Mouse (Mus musculus): Measurements from ENCODE around the gene 5330417C22Rik. TPM values are rescaled to one million over a fixed set of nuclear protein-coding genes. Genes with fewer than 3 reads are reported as not detected.
A peak's percentile ranks its signal among the peaks of the same experiment; 100 is the strongest.
"Not testable (repeated sequence)": the region's sequence is repeated elsewhere in the genome, so short reads cannot be mapped to it uniquely, and the experiment has no call there.

5330417C22Rik gene
- total RNA-seq (2022): 10 to 100 TPM; 29.3 to 41.9 (median 35.1) TPM

GRCm38 (mm10) chr3:108536517-108537260, at the start of gene 5330417C22Rik:
TSS of gene 5330417C22Rik (minus strand) at chr3:108536536.
- DNase-seq (ENCODE audit: low spot score in 2 of 2): peak; percentile 77 to 97

- DNase-seq (ENCODE audit: low spot score in 2 of 2): no peak
Observed at GRCm38 (mm10) chr3:108584580-108584979, 48.2 kb upstream of the 5330417C22Rik start.

- DNase-seq (ENCODE audit: low spot score in 2 of 2): no peak
Observed at GRCm38 (mm10) chr3:108574018-108574417, 37.7 kb upstream of the 5330417C22Rik start.

- no peak for DNase-seq (ENCODE audit: low spot score in 2 of 2)
Observed at GRCm38 (mm10) chr3:108572309-108573010, 36.1 kb upstream of the 5330417C22Rik start.

- peak; percentile 95 to 96 for DNase-seq (ENCODE audit: low spot score in 2 of 2)
Observed at GRCm38 (mm10) chr3:108571443-108572294, 35.3 kb upstream of the 5330417C22Rik start, which contains the start of gene Taf13. TSS of gene Taf13 (plus strand) at chr3:108571698.

- DNase-seq (ENCODE audit: low spot score in 2 of 2): no peak
Observed at GRCm38 (mm10) chr3:108570813-108571212, 34.5 kb upstream of the 5330417C22Rik start.

GRCm38 (mm10) chr3:108569636-108570035, 33.3 kb upstream of the 5330417C22Rik start:
- DNase-seq (ENCODE audit: low spot score in 2 of 2): not testable (repeated sequence)

- DNase-seq (ENCODE audit: low spot score in 2 of 2): peak in 1 of 2 experiments; percentile 57
Observed at GRCm38 (mm10) chr3:108567990-108568877, 31.9 kb upstream of the 5330417C22Rik start.

- peak; percentile 48 to 65 for DNase-seq (ENCODE audit: low spot score in 2 of 2)
Observed at GRCm38 (mm10) chr3:108563309-108563708, 27.0 kb upstream of the 5330417C22Rik start.

GRCm38 (mm10) chr3:108562777-108563271, 26.5 kb upstream of the 5330417C22Rik start:
- no peak for DNase-seq (ENCODE audit: low spot score in 2 of 2)

GRCm38 (mm10) chr3:108562133-108562730, 25.9 kb upstream of the 5330417C22Rik start, which contains the start of gene Tmem167b:
TSS of gene Tmem167b (minus strand) at chr3:108562466.
- DNase-seq (ENCODE audit: low spot score in 2 of 2): peak; percentile 95 to 97

- DNase-seq (ENCODE audit: low spot score in 2 of 2): no peak
Observed at GRCm38 (mm10) chr3:108557888-108558287, 21.6 kb upstream of the 5330417C22Rik start.

GRCm38 (mm10) chr3:108554587-108555312, 18.4 kb upstream of the 5330417C22Rik start:
- DNase-seq (ENCODE audit: low spot score in 2 of 2): peak; percentile 93 to 94

GRCm38 (mm10) chr3:108554111-108554561, 17.8 kb upstream of the 5330417C22Rik start:
- no peak for DNase-seq (ENCODE audit: low spot score in 2 of 2)

GRCm38 (mm10) chr3:108542299-108542698, 6.0 kb upstream of the 5330417C22Rik start:
- no peak for DNase-seq (ENCODE audit: low spot score in 2 of 2)

GRCm38 (mm10) chr3:108537303-108537702, 967 bp upstream of the 5330417C22Rik start:
- peak; percentile 69 to 88 for DNase-seq (ENCODE audit: low spot score in 2 of 2)

GRCm38 (mm10) chr3:108535896-108536516, 330 bp downstream of the 5330417C22Rik start:
- DNase-seq (ENCODE audit: low spot score in 2 of 2): no peak

GRCm38 (mm10) chr3:108533951-108534350, 2.4 kb downstream of the 5330417C22Rik start, which contains the start of gene 1700013F07Rik:
TSS of gene 1700013F07Rik (plus strand) at chr3:108534150.
- DNase-seq (ENCODE audit: low spot score in 2 of 2): no peak
